Mouse (Mus musculus) right cerebral cortex, postnatal 4 days (tissue): ENCODE results near the gene Arhgef40.
A peak's percentile ranks its signal among the peaks of the same experiment; 100 is the strongest.

Source experiments
- DNase-seq: peaks from one replicate; pipeline ENCODE4 v3.0.0-alpha.2; 2022

Arhgef40 gene

GRCm38 (mm10) chr14:52005141-52005540 is 20.6 kb downstream of the Arhgef40 start:
- no peak for DNase-seq

- no peak for DNase-seq
Observed at GRCm38 (mm10) chr14:52005616-52006015, 21.1 kb downstream of the Arhgef40 start.

- DNase-seq, result no peak
Observed at GRCm38 (mm10) chr14:52006241-52006640, 21.7 kb downstream of the Arhgef40 start.

GRCm38 (mm10) chr14:52006771-52007170 is 22.3 kb downstream of the Arhgef40 start:
- DNase-seq, result no peak

GRCm38 (mm10) chr14:52008321-52009203 is 24.0 kb downstream of the Arhgef40 start:
- peak; percentile 96 for DNase-seq

GRCm38 (mm10) chr14:52009361-52009760 is 24.8 kb downstream of the Arhgef40 start:
- no peak for DNase-seq

DNA sequence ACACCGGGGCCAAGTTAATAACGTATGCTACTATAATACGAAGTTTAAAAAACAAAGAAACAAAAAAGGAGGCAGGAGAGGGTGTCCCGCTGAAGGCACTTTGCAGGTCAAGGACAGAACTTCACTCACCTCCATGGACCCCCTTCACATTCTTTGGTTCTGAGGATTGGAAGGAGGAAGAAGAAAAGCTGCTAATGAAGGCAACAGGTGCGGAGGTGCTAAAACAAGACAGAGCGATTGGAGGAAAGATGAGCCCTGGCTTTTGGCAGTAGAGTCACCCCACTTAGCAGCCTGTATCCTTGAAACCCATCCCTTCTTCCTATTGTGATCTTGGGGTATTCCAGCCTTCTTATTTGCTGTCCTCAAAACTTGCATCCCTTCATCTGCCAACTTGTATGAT is 25.3 kb downstream of the Arhgef40 start:
- DNase-seq, result no peak

DNA sequence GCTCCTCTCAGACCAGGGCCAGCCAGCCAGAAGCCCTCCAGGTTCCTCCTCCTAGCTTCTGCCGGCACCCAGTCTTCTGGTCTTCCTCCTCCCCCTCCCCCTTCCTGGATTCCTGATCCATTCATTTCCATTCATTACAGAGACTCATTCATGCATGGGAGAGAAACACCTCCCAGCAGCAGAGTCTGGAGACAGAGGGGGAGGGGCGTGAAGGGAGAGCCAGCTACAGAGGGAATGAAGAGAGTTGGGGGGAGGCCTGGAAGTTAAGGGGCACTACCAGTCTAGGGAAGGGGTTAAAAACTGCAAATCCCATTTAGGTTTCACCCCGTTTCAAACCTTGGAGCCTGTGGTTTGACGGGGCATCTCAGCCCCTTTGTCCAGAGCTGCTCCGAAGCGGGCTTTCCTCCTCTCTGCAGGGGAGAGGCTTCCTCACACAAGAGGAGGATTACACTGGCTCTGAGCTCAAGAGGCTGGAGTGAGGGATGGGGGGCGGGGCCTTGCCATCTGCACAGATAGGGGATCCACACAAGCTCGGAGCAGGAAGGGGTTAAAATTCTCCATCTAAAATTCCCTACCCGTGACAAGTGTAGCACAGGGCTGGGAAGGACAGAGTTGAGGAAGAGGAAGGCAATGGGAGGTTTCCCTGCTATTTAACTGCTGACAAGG is 26.1 kb downstream of the Arhgef40 start:
- DNase-seq, result peak; percentile 71

DNA sequence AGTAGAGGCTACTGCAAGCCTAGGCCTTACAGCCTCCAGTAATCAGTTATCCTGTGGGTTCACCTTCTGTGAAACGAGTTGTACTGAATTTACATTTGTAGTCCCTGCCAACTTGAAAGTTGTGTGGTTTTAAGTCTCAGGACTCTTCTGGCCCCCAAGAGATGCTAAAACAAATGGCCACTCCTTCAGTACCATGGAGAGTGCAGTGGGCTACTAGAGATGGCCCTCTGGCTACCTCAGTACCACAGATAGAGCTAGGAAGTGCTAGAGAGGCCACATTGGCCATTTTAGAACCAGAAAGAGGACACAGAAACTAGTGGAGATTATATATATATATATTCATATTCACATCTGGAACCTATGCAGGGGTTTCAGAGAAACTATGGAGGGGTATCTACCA is 27.2 kb downstream of the Arhgef40 start:
- DNase-seq, result no peak

GRCm38 (mm10) chr14:52012085-52012484 is 27.6 kb downstream of the Arhgef40 start:
- no peak for DNase-seq

DNA sequence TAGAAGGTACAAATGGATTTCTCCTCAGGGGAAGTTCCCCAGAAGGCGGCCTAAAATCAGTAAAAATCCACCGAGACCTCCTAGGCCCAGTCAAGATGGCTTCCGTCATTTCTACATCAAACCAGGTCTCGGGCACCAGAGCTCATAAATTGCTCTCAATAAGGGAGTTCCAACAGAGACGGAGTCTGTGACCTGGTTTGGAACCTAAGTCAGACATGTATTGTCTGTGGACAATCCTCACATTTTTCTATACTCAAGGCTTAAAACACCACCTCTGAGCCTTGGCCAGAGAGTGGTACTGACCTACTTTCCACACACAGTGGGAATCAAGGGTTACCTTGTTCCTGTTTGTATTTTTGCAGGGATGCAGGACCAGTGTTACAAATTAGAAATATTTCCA is 28.0 kb downstream of the Arhgef40 start:
- no peak for DNase-seq

GRCm38 (mm10) chr14:52013021-52013610 is 28.6 kb downstream of the Arhgef40 start:
- DNase-seq, result no peak

GRCm38 (mm10) chr14:52013771-52014219 is 29.3 kb downstream of the Arhgef40 start:
- DNase-seq, result peak; percentile 46

DNA sequence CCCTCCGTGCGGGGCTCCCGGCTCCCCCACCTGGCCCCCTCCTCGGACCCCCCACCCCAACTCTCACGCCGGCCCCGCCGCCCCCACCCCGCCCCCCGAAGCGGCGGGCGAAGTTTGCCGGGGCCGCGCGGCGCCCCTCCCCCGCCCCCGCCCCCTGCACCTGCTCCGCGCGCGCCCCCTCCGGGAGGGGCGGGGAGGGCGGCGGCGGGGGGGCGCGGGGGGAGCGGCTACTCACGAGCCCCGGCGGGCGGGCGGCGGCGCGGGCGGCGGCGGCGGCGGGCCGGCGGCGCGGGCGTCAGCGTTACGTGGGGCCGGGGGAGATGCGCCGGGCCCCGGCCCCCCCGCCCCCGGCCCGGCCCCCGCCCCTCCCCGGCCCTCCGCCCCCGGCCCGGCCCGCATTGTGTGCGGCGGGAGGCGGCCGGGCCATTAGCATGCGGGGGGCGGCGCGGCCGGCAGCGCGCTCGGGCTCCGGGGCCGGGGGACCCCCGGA is 29.8 kb downstream of the Arhgef40 start:
- no peak for DNase-seq

GRCm38 (mm10) chr14:52014761-52015311 is 30.3 kb downstream of the Arhgef40 start:
- DNase-seq, result peak; percentile 59

DNA sequence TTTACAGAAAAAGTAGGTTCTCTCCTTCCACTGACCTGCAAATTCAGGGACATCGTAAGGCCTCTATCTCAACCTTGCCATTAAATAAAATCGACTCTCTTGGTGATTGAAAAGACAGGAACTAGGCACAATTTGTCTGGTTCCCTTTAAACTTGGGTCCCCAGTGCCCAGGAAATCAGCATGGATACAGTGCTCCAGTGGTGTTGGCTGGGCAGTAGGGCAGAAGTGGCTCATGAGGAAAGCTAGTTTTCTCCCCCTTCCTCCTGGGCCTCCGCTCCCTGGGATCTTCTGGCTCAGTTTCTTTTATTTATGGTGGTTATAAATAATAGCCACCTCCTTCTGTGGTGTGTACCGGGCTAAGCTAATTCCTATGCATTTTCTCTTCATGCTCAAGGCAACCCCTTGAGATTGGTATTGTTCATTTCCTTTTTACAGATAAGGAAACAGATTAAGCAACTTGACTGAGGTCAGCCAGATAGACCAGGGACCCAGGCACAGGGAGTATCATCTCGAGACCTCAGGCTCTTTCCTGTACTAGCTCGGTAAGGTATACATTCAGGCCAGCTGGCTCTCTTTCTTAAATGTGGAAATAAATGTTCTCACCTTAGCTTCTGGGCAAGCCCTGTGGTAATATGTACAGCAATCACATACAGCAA is 31.1 kb downstream of the Arhgef40 start, which contains the start of gene Tmem253:
TSS of gene Tmem253 (plus strand) at position 214 of the 656 bp plus-strand sequence.
- DNase-seq, result no peak

DNA sequence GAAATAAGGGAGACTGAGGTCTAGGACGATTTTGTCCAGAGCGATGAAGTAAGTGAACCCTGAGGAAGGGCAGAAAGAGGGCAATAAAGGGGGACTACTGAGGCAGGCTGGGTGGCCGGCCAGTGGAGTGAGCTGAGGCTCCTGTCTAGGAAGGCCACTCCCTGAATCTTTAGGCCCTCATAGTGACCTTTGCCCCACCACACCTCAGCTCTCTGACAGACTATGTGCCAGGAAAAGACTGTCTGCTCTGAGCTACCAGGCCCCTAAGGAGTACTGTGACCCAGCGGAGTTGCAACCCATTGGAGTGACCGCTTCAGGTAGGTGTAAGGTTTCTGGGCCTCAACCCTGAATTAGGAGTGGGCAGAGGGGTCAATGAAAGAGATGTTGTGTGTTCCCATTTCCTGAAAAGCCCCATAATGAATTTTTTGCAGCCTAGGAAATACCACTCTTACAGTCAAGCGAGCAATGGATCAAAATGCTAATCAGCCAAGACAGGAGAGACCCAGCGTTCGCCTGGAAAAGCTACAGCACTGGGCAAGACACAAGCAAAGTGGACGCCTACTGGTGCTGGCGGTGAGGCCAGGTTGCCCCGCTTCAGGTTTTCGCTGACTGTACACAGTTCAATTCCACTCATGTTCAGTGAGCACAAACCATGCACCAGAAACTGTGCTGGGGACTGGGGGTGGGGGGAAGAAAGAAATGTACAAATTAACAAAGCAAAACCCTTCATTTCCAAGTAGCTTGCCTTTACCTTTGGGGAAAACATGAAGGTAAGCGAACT is 32.3 kb downstream of the Arhgef40 start:
- DNase-seq, result no peak

DNA sequence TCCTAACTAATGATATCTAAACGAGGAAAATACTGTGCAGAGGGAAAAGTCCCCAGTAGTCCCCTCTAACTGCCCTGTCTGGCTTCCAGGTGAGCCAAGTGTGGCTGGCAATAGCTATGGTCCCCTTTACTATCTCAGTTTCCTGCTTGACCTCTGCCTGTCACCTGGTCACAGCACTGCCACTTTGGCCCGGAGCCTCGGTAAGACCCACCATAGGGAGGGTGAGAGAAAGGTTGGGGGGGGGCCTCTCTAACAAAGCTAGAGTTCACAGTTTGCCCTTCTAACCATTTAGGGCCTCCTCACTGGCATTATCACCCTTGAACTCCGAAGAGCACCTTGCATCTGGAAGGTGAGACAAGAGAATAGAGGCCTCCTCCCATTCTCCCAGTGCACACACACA is 33.1 kb downstream of the Arhgef40 start:
- DNase-seq, result no peak

DNA sequence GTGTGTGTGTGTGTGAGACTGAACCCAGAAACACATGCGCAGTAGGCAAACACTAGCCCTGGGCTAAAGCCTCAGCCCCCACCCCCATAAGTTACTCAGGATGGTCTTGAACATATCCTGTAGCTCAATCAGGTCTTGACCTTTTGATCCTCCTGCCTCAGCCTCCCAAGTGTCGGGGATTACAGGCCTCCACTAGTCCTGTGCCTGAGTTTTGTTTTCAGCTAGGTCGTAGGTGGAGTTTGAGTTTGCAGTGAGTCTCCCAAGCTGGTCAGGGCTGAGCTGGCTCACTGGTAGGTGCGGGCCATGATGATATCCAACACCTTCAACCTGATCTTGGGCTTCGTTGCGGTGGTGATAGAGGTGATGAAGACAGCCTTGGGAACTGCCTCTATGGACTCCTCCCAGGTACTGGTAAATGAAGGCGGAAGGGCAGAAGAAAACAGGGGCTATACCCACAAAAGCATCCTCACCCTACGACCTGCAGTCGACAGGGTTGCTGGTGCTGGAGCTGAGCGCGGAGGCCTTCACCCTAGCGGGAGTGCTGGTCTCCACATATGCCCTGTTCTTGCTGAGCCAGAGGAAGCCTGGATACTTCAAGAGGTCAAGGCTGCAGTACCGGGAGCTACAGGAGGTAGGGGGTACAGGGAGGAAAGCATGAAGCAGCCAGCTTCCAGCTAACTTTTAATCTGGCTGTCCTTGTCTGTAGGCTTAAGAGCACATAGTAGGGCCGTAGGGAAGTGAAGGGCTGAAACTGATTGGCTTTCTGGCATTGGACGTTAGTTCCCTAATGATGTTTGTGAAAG is 33.9 kb downstream of the Arhgef40 start:
- no peak for DNase-seq

DNA sequence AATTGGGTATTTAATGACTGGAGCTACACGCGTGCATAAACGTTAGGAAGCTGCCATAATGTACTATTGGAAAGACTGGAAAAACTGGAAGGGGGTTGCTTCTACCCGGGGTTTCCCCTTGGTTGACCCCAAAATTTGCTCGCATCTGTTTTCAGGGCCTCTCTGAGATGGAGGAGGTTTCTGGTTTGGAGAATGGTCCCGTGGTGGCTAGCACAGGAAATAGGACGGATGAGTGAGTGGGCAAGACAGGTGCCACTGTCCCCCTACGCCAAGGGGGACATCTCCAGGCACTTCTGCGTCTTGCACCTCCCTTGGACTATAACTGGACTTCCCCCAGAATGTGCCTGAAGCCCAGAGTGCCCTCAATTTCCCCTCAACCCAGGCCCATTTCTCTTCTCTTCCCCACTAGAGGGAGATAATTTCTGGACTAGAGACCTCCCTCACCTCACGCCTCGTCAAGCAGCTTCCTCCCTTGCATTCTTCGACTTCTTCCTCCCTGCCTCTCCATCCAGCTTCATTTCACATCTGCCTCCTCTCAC is 34.6 kb downstream of the Arhgef40 start:
- no peak for DNase-seq
